Mouse (Mus musculus): ENCODE measurements around the gene Mex3a. TPM values are rescaled to one million over a fixed set of nuclear protein-coding genes. Genes with fewer than 3 reads are reported as not detected.

The Mex3a gene
- total RNA-seq, 2 experiments from 2014 or later, result 2.8 to 3.0 TPM

DNA sequence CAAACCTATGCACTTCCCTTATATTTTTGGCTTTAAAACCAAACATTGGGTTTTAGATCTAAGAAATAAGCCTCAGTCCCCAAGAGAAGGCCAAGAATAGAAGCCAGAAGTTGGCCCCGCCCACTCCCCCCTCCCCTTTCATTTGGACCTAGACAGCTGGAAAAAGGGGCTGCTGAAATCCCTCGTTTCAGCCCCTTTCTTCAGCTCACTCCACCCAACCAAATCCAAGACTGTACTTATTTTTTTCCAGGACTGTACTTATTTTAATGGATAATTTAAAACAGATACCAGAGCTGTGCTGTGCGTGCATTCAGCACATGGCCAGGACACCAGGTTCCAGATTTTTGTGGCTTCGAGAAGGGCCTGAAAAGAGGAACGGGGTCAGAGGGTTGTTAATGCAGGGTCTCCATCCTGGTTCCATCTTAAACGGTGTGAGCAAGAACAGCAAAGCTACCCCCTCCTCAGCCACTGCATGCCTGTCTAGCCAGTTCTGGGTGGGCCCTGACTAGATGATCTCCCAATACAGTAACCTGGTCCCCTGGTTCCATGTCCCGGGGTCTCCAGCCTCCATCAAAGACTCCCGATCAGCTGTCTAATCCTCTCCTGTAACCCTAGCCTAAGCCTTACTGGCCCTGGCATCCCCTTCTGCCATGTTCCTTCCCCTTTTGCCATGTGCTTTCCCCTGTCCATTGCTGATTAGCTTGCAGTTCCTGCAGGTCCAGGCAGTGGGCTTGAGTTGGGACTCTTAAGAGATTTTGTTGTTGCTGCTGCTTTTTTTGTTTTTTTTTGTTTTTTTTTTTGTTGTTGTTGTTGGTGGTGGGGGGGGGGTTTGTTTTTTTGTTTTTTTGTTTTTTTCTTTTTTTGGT lies 28.1 kb upstream of the Mex3a start:
- intact Hi-C loops (cut with DNase I), result no loop called here
- no peak for DNase-seq (ENCODE audit: low spot score in 2 of 2)

DNA sequence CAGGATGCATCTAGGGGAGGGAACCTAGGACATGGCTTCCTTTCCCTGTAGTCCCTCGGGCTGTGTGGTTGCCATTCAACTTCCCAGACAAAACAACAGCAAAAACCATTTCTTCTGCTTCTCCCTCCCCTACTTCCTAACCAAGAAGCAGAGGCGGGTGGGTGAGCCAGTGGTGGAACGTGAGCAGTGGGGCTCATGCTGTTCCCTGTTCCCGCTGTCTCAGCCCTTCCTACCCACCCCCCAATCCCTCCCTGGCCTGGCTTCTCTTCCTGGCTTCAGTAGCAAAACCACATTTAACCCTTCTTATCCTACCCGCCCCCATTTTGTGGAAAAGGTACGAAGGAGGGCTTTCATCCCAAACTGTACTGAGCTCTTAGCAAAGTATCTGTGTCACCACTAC lies 27.1 kb upstream of the Mex3a start:
- intact Hi-C loops (cut with DNase I), result no loop called here
- DNase-seq (ENCODE audit: low spot score in 2 of 2), result no peak

GRCm38 (mm10) chr3:88505765-88506164 lies 26.4 kb upstream of the Mex3a start:
- DNase-seq (ENCODE audit: low spot score in 2 of 2), result no peak
- intact Hi-C loops (cut with DNase I), result no loop called here

GRCm38 (mm10) chr3:88509250-88509649 lies 22.9 kb upstream of the Mex3a start:
- DNase-seq (ENCODE audit: low spot score in 2 of 2), result no peak
- intact Hi-C loops (cut with DNase I), result no loop called here

DNA sequence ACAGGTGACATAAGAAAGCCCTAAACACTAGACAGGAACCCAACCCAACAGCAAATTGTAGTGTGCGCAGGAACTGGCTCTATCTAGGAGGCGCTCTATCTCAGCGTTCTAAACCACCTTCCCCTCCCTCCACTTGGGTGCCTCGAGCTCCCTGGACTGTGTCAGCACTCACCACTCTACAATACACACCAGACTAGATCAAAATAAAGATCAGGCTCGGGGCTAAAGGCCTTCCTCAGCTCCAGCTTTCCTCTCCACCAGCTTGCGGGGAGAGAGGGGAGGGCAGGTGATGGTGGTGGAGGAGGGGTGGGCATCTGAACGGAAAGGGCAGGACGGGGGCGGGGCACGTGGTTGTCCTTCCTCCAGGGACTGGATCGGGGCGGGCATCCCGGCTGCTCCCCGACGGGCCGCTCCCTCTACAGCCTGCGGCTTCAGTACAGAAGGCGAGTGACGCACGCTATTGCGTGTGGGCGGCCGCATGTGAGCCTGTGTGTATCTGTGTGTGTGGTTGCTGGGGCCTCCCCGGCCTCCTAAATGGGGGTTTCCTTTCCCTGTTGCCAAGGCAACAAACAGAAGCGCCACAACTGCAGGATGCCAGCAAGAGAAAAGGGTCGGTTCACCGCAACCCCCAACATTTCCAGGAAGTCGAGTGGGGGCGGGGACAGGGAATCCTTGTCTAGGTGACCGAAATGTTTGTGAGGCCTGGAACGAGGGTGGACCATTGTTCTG lies 22.3 kb upstream of the Mex3a start, which contains the start of gene Lmna:
Gene Lmna (minus strand): TSS at position 265 of the 729 bp plus-strand sequence.
- intact Hi-C loops (cut with DNase I), result no loop called here
- peak; percentile 92 to 97 for DNase-seq (ENCODE audit: low spot score in 2 of 2)

- intact Hi-C loops (cut with DNase I), result no loop called here
- no peak for DNase-seq (ENCODE audit: low spot score in 2 of 2)
These were observed 21.5 kb upstream of the Mex3a start for GRCm38 (mm10) chr3:88510421-88511289.

- no peak for DNase-seq (ENCODE audit: low spot score in 2 of 2)
- intact Hi-C loops (cut with DNase I), result no loop called here
These were observed 20.6 kb upstream of the Mex3a start for GRCm38 (mm10) chr3:88511559-88511958.

- DNase-seq (ENCODE audit: low spot score in 2 of 2), result no peak
- intact Hi-C loops (cut with DNase I), result no loop called here
These were observed 19.9 kb upstream of the Mex3a start for GRCm38 (mm10) chr3:88512141-88512895.

DNA sequence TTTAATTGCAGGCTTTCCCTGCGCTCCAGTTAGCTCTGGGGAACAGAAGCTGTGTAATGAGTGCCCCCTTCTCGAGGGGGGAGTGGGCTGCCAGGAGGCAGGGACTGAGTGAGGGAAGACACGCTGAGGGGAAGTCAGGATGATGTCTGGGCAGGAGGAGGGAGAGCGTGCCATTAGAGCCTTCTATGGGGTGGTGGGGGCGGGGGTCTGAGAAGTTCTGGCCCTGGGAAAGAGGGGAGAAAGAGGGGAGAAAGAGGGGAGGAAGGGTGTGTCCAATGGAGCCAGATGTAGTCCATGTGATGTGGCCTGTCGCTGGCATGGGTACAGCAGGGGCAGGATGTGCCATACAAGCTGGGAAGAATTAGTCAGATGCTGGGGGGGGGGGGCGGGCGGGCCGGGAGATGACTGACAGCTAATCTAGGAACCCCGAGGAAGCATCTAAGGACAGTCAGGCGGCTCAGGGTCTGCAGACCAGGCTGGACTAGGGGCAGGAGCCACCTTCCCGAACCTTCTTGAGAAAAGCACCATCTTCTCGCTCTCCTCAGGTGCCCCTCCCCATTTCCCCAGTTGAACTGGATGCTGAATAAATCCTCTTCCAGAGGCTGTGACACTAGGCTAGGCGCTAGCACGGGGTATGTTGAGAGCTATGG lies 19.2 kb upstream of the Mex3a start:
- intact Hi-C loops (cut with DNase I), result no loop called here
- DNase-seq (ENCODE audit: low spot score in 2 of 2), result no peak

GRCm38 (mm10) chr3:88513546-88514115 lies 18.6 kb upstream of the Mex3a start:
- no peak for DNase-seq (ENCODE audit: low spot score in 2 of 2)
- intact Hi-C loops (cut with DNase I), result no loop called here

DNA sequence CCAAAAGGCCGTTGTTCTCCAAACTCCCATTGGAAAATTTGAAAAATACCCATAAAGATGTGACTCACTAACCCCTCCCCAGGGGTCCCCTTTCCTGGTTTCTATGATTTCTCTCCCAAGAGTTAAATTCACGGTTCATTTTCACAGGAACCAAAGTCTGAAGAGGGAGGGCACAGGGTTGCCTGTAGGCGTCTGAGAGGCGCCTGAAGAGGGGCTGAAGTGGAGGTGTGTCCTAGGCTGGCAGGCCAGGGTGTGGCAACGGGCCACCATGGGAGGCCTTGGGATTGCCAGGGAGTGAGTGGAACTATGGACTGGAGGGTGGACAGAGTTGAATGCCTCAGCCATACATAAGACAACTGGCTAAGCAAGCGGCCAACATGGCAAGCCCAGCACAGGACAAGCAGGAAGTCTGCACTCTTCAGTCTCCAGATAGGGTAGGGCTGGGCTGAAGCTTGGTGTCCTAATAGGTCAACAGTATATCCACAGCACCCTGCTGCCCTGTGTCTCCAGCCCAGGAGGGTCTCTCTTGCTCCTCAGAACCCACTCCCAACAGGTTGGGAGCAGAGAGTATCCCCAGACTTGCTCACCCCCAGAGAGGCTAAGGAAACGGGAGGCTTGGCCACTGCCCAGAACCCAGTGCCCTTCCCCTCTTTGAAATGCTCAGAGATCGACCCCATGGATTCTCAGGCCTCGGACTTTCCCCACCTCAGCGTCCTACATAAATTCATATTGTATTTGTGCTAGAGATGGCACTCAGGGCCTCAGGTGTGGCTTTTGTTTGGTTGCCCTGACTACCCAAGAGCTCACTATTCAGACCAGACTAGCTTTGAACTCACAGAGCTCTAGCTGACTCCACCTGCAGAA lies 17.7 kb upstream of the Mex3a start:
- no peak for DNase-seq (ENCODE audit: low spot score in 2 of 2)
- intact Hi-C loops (cut with DNase I), result no loop called here

- intact Hi-C loops (cut with DNase I), result no loop called here
- DNase-seq (ENCODE audit: low spot score in 2 of 2), result no peak
These were observed 17.2 kb upstream of the Mex3a start for GRCm38 (mm10) chr3:88515095-88515386.

DNA sequence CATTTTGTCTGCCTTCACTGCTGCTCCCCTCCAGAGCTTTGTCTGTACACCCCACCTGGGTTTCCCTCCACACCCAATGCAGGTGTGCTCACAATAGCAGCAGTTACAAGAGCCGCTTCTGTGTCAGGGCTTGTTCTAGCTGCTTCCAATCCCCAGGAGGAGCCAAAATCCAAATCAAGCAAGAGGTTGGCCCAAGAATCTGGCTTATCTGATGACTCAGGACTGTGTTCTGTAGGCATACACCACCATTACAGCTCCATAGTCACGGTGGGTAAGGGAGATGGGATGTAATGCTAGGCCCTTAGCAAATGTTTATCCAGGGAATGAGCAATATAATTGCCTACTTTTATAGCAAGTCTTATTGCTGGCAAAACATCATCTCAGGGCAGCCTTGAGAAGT lies 15.8 kb upstream of the Mex3a start:
- DNase-seq (ENCODE audit: low spot score in 2 of 2), result no peak
- intact Hi-C loops (cut with DNase I), result no loop called here

GRCm38 (mm10) chr3:88518411-88518810 lies 13.8 kb upstream of the Mex3a start:
- DNase-seq (ENCODE audit: low spot score in 2 of 2), result no peak
- intact Hi-C loops (cut with DNase I), result no loop called here

DNA sequence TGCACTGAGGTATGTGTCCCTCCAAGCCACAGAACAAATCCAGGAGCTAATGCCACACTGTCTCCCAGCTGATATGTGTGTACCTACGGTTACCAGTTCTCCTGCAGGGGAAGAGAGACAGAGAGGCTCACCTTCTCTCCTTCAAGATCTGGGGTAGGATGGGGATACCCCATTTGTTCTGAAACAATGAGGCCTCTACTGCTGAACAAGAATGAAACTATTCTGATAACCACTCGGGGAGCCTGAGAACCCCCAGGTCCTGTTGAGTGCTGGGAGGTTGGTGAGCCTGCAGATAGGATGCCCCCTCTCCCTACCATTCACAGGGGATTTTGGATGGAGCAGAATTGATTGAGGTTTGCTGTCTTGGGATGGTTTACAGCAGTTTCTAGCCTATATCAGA lies 12.1 kb upstream of the Mex3a start:
- intact Hi-C loops (cut with DNase I), result no loop called here
- DNase-seq (ENCODE audit: low spot score in 2 of 2), result no peak

DNA sequence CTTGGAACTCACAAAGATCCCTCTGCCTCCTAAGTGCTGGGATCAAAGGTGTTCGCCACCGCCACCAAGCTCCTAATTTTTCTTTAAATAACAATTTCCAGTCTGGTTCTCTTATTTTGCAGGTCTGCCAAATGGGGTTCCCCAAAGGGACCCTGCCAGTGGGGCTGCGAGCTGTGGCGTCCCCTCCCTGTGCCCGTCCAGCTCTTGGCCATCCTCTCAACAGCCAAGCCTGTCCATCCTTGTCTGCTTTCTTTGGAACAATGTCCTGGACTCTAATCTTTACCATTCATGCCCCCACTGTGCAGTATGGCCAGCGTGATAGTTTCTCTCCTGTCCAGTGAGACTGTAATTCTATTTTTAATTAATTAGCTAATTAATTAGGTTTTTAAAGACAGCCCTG lies 11.0 kb upstream of the Mex3a start:
- intact Hi-C loops (cut with DNase I), result no loop called here
- DNase-seq (ENCODE audit: low spot score in 2 of 2), result no peak

- intact Hi-C loops (cut with DNase I), result loop anchor here (1.0 to 2.0 kb wide), 2 partner anchors 39 to 115 kb away; no protein-coding TSS in a partner anchor
- peak; percentile 56 to 72 for DNase-seq (ENCODE audit: low spot score in 2 of 2)
These were observed 10.3 kb upstream of the Mex3a start for GRCm38 (mm10) chr3:88521803-88522331.
